Mouse (Mus musculus) midbrain, postnatal 0 days (tissue): ENCODE data around the gene Ankrd55. TPM values are rescaled to one million over a fixed set of nuclear protein-coding genes. Genes with fewer than 3 reads are reported as not detected.

ENCODE experiments used
- ATAC-seq: fragments of 200-750 bp; cut with Nextera tagmentation; 2 replicates; pipeline ENCODE4 v1.8.0; 2017; ENCODE audit warnings: moderate number of reproducible peaks, mild to moderate bottlenecking, moderate TSS enrichment, moderate library complexity; ENCODE audit not compliant: low FRiP score
- DNase-seq: peaks from one replicate; pipeline ENCODE4 v3.0.0-alpha.2; 2015; ENCODE audit warnings: low spot score
- H3K27ac ChIP-seq: fragments of 300-500 bp; sonication (generic); 2 replicates; pipeline ENCODE4 v1.5.1; 2014; ENCODE audit warnings: low read depth, mild to moderate bottlenecking, low read length, mixed read lengths
- H3K27me3 ChIP-seq: fragments of 300-500 bp; sonication (generic); 2 replicates; pipeline ENCODE4 v1.6.1; 2014; ENCODE audit warnings: low read length, control low read depth, mixed read lengths; ENCODE audit not compliant: insufficient read depth
- H3K36me3 ChIP-seq: fragments of 300-500 bp; sonication (generic); 2 replicates; pipeline ENCODE4 v1.6.1; 2014; ENCODE audit warnings: low read length, control low read depth, mixed read lengths; ENCODE audit not compliant: insufficient read depth
- H3K4me1 ChIP-seq: fragments of 300-500 bp; sonication (generic); 2 replicates; pipeline ENCODE4 v1.6.1; 2014; ENCODE audit warnings: mild to moderate bottlenecking, control low read depth, antibody characterized with exemption, low read length, mixed read lengths; ENCODE audit not compliant: insufficient read depth
- H3K4me2 ChIP-seq: fragments of 300-500 bp; sonication (generic); 2 replicates; pipeline ENCODE4 v1.6.1; 2014; ENCODE audit warnings: low read depth, mild to moderate bottlenecking, low read length, mixed read lengths; ENCODE audit not compliant: poor library complexity, severe bottlenecking
- H3K4me3 ChIP-seq: fragments of 300-500 bp; sonication (generic); 2 replicates; pipeline ENCODE4 v1.5.1; 2014; ENCODE audit warnings: low read depth, mild to moderate bottlenecking, low read length, moderate library complexity
- H3K9ac ChIP-seq: fragments of 300-500 bp; sonication (generic); replicated peaks from 2 replicates; pipeline ENCODE4 v1.6.1; 2014; ENCODE audit warnings: mild to moderate bottlenecking, low read length, moderate library complexity, mixed read lengths; ENCODE audit not compliant: poor library complexity, severe bottlenecking
- H3K9me3 ChIP-seq: fragments of 300-500 bp; sonication (generic); 2 replicates; pipeline ENCODE4 v1.6.1; 2016; ENCODE audit warnings: low read length, control low read depth
- CTCF ChIP-seq: IDR thresholded peaks from 2 replicates; pipeline ENCODE4 v1.5.1; 2016; ENCODE audit warnings: antibody characterized with exemption, mild to moderate bottlenecking
- WGBS: fragments of 180-500 bp; shearing (Covaris S2); extraction: QIAGEN DNeasy Blood & Tissue Kit; methylation state at CpG from one replicate; pipeline ENCODE4 v1.1.7; 2014; 5-methylcytosine and 5-hydroxymethylcytosine counted together
- polyA plus RNA-seq: library from polyadenylated mRNA; unstranded; fragments of >200 nt; fragmentation: Nextera tagmentation; extraction: Ambion mirVana; gene quantifications from 2 replicates; pipeline ENCODE4 v1.2.1, GENCODE M21; 2015
- total RNA-seq: library from RNA; depleted of rRNA; stranded (reverse); fragments of >200 nt; gene quantifications from 2 replicates; pipeline ENCODE4 v1.2.3, GENCODE M21; 2014

Gene Ankrd55
- total and polyA plus RNA-seq, 2 experiments from 2014 or later = 10.2 to 21.2 TPM

DNA sequence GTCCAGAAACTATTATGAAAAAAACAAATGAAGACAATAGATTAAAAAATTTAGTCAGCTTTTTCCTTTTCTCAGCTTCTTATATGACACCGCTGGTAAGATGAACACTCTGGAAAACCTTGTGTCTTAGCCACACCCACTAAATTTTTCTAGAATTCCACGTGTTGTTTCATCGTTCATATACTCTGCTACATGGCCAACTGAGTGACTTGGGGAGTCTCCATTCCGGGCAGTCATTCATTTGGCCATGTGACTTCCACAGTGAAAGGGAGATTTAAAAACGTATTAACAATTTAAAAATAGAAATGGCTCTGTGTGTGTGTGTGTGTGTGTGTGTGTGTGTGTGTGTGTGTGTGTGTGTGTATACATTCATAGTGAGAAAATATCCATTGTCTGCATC lies 77.1 kb downstream of the Ankrd55 start:
- Histone ChIP-seq H3K9me3 (no peaks in the 10 kb centered on the region), H3K27ac (no peak overlapping the region), H3K27me3 (no peaks in the 10 kb centered on the region), H3K4me1 (no peaks in the 10 kb centered on the region), H3K9ac (no peak overlapping the region), H3K4me2 (no peak overlapping the region), H3K4me3 (no peak overlapping the region), H3K36me3 (peaks cover 3% of the 10 kb centered on the region; the same call in 1 of the 2 replicates)
- DNase-seq (no peak), ATAC-seq (no peak)
- TF ChIP-seq CTCF = no peak
- 52% methylated on average over 5 of the region's 5 CpGs for WGBS

DNA sequence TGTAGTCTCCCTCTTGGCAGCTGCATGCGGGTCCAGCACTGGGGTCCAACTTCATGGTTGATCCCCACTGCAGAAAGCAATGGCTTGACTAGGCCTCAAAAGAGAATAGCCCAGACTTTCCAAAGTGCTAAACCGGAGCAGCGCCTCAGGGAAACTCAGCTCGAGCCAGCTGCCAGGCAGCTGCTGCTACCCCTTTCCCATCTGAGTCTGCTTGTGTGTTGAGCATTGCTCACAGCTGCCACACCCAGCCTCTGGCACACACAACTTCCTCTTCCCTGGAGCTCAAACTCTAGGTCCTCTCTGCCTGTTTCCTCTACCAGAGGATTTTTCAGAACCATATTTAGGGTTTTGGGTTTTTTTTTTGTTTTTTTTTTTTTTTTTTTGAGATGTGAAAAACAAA lies 77.5 kb downstream of the Ankrd55 start:
- TF ChIP-seq CTCF = no peak
- Histone ChIP-seq H3K27me3 (no peaks in the 10 kb centered on the region), H3K4me1 (no peaks in the 10 kb centered on the region), H3K9ac (no peak overlapping the region), H3K4me3 (no peak overlapping the region), H3K27ac (no peak overlapping the region), H3K9me3 (no peaks in the 10 kb centered on the region), H3K36me3 (peaks cover 3% of the 10 kb centered on the region; the same call in 1 of the 2 replicates), H3K4me2 (no peak overlapping the region)
- DNase-seq (no peak), ATAC-seq (no peak)
- 66% methylated on average over 4 of the region's 4 CpGs for WGBS

DNA sequence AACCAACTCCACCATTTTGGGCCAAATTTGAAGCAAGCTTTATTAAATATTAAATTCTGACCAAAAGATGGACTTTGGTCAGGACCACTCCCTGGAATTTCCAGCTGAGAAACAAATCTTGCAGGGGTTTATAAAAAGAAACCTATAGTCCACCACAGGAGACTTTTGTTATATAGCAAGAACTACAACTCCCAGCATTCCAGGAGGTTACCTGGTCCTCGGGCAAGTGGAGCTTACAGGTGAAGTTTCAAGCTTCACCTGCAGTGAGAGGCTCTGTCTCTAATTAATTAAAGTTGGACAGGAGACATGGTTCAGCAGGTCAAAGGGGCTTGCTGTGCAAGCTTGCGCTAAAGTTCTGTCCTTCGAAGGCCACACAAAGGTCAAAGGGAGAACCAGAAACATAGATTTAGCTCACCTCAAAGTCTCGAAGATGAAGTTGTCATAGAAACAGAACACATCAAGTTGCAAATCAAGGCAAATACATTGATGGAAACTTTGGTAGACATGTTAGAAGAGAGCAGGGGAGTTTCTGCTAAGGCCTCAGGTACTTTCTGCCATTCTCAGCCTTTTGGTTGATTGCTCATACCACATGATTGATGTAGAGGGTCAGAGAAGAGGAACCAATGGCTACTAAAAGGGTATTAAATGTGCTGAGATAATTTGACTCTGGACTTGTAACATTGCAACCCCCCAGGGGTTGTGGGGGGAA lies 78.2 kb downstream of the Ankrd55 start:
- H3K4me2 ChIP-seq = no peak overlapping the region
- H3K27me3 ChIP-seq = no peaks in the 10 kb centered on the region
- no peaks in the 10 kb centered on the region for H3K9me3 ChIP-seq
- no peak overlapping the region for H3K4me3 ChIP-seq
- ATAC-seq = no peak
- H3K4me1 ChIP-seq = no peaks in the 10 kb centered on the region
- H3K9ac ChIP-seq = no peak overlapping the region
- no peak for DNase-seq
- no peak for TF ChIP-seq CTCF
- H3K36me3 ChIP-seq = peaks cover 3% of the 10 kb centered on the region; the same call in 1 of the 2 replicates
- no peak overlapping the region for H3K27ac ChIP-seq
- 88% methylated on average over 4 of the region's 4 CpGs for WGBS

DNA sequence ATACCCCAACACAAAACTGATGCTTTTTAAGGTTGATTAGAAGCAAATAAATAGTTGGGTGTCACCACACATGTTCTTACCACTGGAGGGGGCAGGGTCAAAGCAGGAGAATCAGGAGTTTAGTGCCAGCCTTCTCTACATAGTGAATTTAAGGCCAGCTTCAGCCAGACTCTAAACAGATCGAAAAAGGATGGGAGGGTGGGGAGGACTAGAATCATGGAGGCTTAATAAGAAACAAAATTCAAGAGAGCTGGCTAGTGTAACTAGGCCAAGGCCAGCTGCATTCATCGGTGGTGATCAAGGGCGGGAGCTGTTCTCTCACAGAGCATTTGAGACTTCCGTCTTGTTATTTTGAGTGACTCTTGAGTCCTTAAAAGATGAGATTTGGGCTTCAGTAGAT lies 83.5 kb downstream of the Ankrd55 start:
- Histone ChIP-seq H3K4me1 (no peaks in the 10 kb centered on the region), H3K9ac (no peak overlapping the region), H3K27me3 (no peaks in the 10 kb centered on the region), H3K27ac (no peak overlapping the region), H3K4me3 (no peak overlapping the region), H3K4me2 (no peak overlapping the region), H3K9me3 (no peaks in the 10 kb centered on the region), H3K36me3 (peaks cover 3% of the 10 kb centered on the region; the same call in 1 of the 2 replicates)
- ATAC-seq = no peak
- no peak for DNase-seq
- no peak for TF ChIP-seq CTCF
- WGBS = 94% methylated on average over 4 of the region's 4 CpGs

DNA sequence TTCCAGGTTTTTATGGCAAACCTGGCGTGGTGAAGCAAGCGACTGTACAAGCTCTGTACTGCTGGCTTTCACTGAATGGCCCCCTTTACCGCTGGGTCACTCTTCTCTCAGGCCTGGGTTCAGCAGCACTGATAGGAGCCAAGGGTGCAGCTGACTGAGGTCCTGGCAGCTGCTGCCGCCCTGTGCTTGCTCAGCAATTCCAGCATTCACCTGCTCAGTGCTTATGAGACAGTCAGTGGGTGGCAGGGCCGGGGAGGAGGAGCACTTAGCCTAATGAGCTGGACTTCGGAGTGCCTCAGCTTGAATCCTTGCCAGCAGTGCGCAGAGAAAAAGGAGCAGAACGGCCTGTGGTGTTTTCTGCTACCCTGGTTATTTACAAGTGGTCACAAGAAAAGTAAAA lies 87.5 kb downstream of the Ankrd55 start:
- no peaks in the 10 kb centered on the region for H3K4me1 ChIP-seq
- no peak overlapping the region for H3K4me2 ChIP-seq
- TF ChIP-seq CTCF = no peak
- no peaks in the 10 kb centered on the region for H3K36me3 ChIP-seq
- ATAC-seq (no peak), DNase-seq (peak; percentile 59)
- H3K27me3 ChIP-seq = no peaks in the 10 kb centered on the region
- no peak overlapping the region for H3K4me3 ChIP-seq
- no peak overlapping the region for H3K27ac ChIP-seq
- WGBS = 42% methylated on average over 8 of the region's 8 CpGs
- H3K9me3 ChIP-seq = no peaks in the 10 kb centered on the region
- no peak overlapping the region for H3K9ac ChIP-seq

DNA sequence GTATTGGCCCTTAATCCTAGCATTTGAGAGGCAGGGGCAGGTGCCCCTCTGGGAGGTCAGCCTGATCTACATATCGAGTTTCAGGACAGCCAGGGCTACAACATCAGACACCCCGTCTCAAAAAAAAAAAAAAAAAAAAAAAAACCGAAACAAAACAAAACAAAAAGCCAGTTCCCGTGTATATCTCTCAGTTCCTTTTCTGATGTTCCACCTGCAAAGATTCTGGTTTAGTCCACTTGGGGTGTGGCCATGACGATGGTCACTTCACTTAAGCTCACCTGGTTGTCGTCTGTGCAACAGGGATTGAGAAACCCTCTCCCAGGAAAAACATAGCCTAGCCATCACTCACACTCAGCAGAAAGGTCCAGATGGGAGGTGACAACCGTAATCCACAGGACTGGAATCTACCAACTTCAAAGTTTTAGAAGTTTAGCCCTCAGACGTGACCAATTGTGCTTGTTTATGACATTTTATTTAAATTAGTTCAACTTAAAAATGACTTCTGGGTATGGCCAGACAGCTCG lies 90.6 kb downstream of the Ankrd55 start:
- 83% methylated on average over 9 of the region's 9 CpGs for WGBS
- no peaks in the 10 kb centered on the region for H3K36me3 ChIP-seq
- ATAC-seq = no peak
- DNase-seq = no peak
- H3K9ac ChIP-seq = no peak overlapping the region
- H3K4me3 ChIP-seq = no peak overlapping the region
- no peak for TF ChIP-seq CTCF
- no peak overlapping the region for H3K27ac ChIP-seq
- no peaks in the 10 kb centered on the region for H3K9me3 ChIP-seq
- no peak overlapping the region for H3K4me2 ChIP-seq
- H3K4me1 ChIP-seq = no peaks in the 10 kb centered on the region
- no peaks in the 10 kb centered on the region for H3K27me3 ChIP-seq
